Mouse (Mus musculus) bone marrow macrophage, adult 2 months (primary cell): ENCODE data around the gene H2afx. TPM values are rescaled to one million over a fixed set of nuclear protein-coding genes. Genes with fewer than 3 reads are reported as not detected.
A peak's percentile ranks its signal among the peaks of the same experiment; 100 is the strongest.
"Not testable (repeated sequence)": the region's sequence is repeated elsewhere in the genome, so short reads cannot be mapped to it uniquely, and the experiment has no call there.

Source experiments
- H3K27ac ChIP-seq: 2 replicates; pipeline ENCODE4 v1.5.1; 2012; ENCODE audit warnings: low read depth, low read length; ENCODE audit not compliant: insufficient read depth
- H3K4me1 ChIP-seq: 2 replicates; pipeline ENCODE4 v1.6.1; 2012; ENCODE audit warnings: low read length; ENCODE audit not compliant: control insufficient read depth, insufficient read depth
- H3K4me3 ChIP-seq: 2 replicates; pipeline ENCODE4 v1.5.1; 2012; ENCODE audit warnings: mild to moderate bottlenecking, low read length, moderate library complexity; ENCODE audit not compliant: insufficient read depth
- CTCF ChIP-seq: IDR thresholded peaks from 2 replicates; pipeline ENCODE4 v1.5.1; 2012; ENCODE audit warnings: low read depth, mild to moderate bottlenecking, low read length, moderate library complexity
- POLR2A ChIP-seq: IDR thresholded peaks from 2 replicates; pipeline ENCODE4 v1.6.1; 2012; ENCODE audit warnings: mild to moderate bottlenecking, low read depth, low read length, borderline replicate concordance
- polyA plus RNA-seq: library from polyadenylated mRNA; stranded (reverse); fragments of >200 nt; gene quantifications from 2 replicates; pipeline ENCODE4 v1.2.4, GENCODE M21; 2012; ENCODE audit not compliant: missing spikeins, insufficient read depth, insufficient read length

The H2afx gene
- polyA plus RNA-seq, 1 experiment, result 57.0 TPM

GRCm38 (mm10) chr9:44318826-44319095 lies 15.7 kb upstream of the H2afx start:
- peaks cover 30% of the 10 kb centered on the region for H3K4me1 ChIP-seq
- no peak for TF ChIP-seq POLR2A
- no peak for TF ChIP-seq CTCF
- H3K27ac ChIP-seq, result peak overlapping the region; percentile 74
- peak overlapping the region; percentile 94 for H3K4me3 ChIP-seq

GRCm38 (mm10) chr9:44319105-44319886 lies 15.2 kb upstream of the H2afx start:
- peak overlapping the region; percentile 74 for H3K27ac ChIP-seq
- peak overlapping the region; percentile 94 for H3K4me3 ChIP-seq
- H3K4me1 ChIP-seq, result peaks cover 30% of the 10 kb centered on the region
- TF ChIP-seq CTCF, result no peak
- TF ChIP-seq POLR2A, result no peak

GRCm38 (mm10) chr9:44319887-44320798 lies 14.4 kb upstream of the H2afx start, which contains the start of gene C2cd2l:
TSS of gene C2cd2l (minus strand) at chr9:44320285.
- TF ChIP-seq POLR2A (no peak), CTCF (no peak)
- Histone ChIP-seq H3K27ac (peak within 1 kb of the TSS; percentile 74), H3K4me3 (peak within 1 kb of the TSS; percentile 94), H3K4me1 (peaks cover 30% of the 10 kb centered on the region)

DNA sequence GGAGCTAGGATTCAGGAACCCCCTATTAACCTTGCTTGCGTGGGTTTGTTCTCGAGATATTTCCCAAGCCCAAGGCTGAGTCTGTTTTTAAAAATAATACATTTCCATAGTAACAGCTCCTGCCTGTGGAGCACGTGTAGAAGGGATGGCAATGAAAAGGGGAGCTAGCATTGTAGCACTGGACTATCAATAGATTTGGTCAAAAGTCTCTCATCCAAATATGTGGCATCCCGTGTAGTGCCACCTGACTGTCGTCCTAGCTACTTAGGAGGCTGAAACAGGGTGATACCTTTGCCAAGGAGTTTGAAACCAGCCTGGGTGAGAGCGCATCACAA lies 13.7 kb upstream of the H2afx start:
- Histone ChIP-seq H3K4me3 (peak overlapping the region; percentile 50), H3K27ac (0 out of 2 replicates have a peak overlapping the region, but pooled peaks have one; percentile 26)

GRCm38 (mm10) chr9:44323656-44324055 lies 10.8 kb upstream of the H2afx start:
- peaks cover 17% of the 10 kb centered on the region for H3K4me1 ChIP-seq
- not testable (repeated sequence) for H3K4me3 ChIP-seq, H3K27ac ChIP-seq

More for the DNA sequence above, 13.7 kb upstream of the H2afx start:
- no peak for TF ChIP-seq CTCF
- TF ChIP-seq POLR2A, result no peak
- peaks cover 33% of the 10 kb centered on the region for H3K4me1 ChIP-seq

DNA sequence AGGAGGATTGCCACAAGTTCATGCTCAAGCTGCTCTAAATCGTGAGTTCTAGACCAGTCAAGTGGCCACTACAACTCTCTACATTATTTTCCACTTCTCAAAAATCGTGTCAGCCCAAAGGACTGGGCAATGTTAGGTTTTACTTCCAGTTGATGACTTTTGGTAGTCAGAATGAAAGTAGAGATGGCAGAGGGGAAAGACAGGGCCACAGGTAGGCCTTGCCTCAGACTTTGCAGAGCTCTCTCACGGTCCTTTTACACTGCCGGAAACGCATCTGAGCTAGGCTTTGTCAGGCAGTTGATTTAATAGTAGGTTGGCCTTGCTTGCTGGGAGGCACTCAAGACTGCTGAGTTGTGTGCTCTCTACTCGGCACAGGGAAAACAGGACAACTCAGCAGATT lies 10.3 kb upstream of the H2afx start:
- no peak overlapping the region for H3K4me3 ChIP-seq
- no peak overlapping the region for H3K27ac ChIP-seq
- H3K4me1 ChIP-seq, result peaks cover 17% of the 10 kb centered on the region
- no peak for TF ChIP-seq POLR2A
- TF ChIP-seq CTCF, result no peak

DNA sequence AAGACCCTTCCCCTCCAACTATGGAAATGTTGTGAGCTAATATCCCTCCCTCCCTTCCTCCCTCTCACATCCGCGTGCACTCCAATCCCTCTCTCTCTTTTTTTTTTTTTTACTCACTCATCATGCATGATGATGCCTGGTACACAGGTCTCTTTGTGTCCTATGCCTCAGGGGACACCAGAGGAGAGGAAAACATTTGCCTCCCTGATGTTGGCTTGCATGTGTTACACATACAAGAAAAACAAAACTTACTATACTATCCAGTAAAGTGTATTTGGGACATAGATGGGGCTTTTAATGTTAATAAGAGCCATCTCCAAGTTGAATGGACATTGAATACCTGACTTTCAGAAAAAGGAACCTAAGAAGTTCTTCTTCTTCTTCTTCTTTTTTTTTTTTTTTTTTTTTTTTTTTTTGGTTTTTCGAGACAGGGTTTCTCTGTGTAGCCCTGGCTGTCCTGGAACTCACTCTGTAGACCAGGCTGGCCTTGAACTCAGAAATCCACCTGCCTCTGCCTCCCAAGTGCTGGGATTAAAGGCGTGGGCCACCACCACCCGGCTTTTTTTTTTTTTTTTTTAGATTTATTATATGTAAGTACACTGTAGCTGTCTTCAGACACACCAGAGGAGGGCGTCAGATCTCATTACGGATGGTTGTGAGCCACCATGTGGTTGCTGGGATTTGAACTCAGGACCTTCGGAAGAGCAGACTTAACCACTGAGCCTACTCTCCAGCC lies 9.3 kb upstream of the H2afx start:
- peaks cover 17% of the 10 kb centered on the region for H3K4me1 ChIP-seq
- H3K27ac ChIP-seq, H3K4me3 ChIP-seq: not testable (repeated sequence)

DNA sequence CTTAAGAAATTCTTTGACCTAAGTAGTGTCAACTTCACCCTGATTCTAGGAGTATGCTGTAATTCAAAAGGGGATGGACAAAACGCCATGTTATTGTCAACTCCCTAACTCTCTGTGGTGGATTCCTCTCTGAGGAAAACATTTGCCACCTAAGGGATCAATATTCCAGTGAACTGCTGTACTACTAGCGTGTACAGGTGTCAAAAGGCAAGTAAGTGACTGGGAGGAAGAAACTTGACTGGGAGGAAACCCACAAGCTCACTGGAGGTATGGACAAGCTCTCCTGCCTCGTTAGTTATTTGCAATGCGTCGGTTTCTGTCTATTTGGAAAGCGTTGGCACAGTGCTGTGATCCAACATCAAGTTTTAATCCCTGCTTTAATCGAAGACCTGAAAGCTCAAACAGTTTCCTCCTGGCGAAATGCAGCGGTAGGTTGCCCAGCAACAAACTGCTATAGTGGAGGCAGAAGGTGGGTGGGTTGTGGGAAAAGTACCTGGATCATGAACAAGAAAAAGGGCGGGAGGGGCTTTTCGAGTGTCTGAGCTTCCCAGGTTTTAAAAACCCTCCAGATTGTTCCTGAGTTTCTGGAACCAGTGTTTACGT lies 8.6 kb upstream of the H2afx start, which contains the start of gene Dpagt1:
TSS of gene Dpagt1 (plus strand) at position 252 of the 603 bp plus-strand sequence.
- no peak for TF ChIP-seq POLR2A
- no peak for TF ChIP-seq CTCF
- H3K4me3 ChIP-seq, result peak within 1 kb of the TSS; percentile 68
- H3K27ac ChIP-seq, result peak within 1 kb of the TSS; percentile 76
- peaks cover 13% of the 10 kb centered on the region for H3K4me1 ChIP-seq

GRCm38 (mm10) chr9:44326371-44327063 lies 8.0 kb upstream of the H2afx start:
- H3K4me3 ChIP-seq, result peak overlapping the region; percentile 68
- peak overlapping the region; percentile 76 for H3K27ac ChIP-seq
- peaks cover 11% of the 10 kb centered on the region for H3K4me1 ChIP-seq
- TF ChIP-seq POLR2A (no peak), CTCF (no peak)
